Mouse (Mus musculus) bone marrow macrophage, adult 2 months (primary cell): ENCODE data around the gene Htra2.

Experiments used
- CTCF ChIP-seq: IDR thresholded peaks from 2 replicates; pipeline ENCODE4 v1.5.1; 2012; ENCODE audit warnings: low read depth, mild to moderate bottlenecking, low read length, moderate library complexity
- POLR2A ChIP-seq: IDR thresholded peaks from 2 replicates; pipeline ENCODE4 v1.6.1; 2012; ENCODE audit warnings: mild to moderate bottlenecking, low read depth, low read length, borderline replicate concordance

DNA sequence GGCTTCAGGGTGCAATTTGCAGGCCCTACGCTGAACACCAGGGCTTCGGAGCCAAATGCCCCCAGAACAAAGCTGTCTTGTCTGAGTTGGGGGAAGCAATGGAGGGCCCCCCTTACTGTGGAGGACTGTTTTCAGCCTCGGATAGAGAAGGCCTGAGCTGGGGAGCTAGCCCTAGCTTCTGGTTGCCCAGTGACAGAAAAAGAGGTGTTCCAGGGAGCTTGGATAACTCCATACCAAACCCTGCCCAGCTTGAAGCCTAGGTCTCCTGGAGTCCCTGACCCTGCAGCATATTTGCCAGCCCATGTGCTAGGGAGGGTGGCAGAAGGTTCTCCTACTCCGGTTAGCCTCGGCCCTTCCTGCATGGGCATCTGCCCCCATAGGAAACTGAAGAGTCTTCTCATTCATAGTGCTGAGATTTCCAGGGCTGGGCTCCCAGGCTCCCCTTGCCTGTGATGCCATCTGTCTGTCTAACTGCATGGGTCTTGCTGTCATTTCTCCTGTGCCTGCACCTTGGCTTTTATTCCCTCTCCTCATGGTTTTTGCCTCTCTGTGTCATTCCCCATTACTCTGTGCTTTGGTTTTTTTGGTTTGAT, 20.5 kb downstream of the Htra2 start:
- TF ChIP-seq POLR2A (no peak), CTCF (no peak)
